Mouse (Mus musculus) lung, embryonic 14.5 days (tissue): ENCODE data around the gene Gucy2g. TPM values are rescaled to one million over a fixed set of nuclear protein-coding genes. Genes with fewer than 3 reads are reported as not detected.

Experiments used
- ATAC-seq: fragments of 200-750 bp; cut with Nextera tagmentation; 2 replicates; pipeline ENCODE4 v1.8.0; 2017; ENCODE audit warnings: mild to moderate bottlenecking, moderate TSS enrichment, moderate library complexity; ENCODE audit not compliant: insufficient read depth
- DNase-seq: peaks from one replicate; pipeline ENCODE4 v3.0.0-alpha.2; 2015
- H3K27ac ChIP-seq: fragments of 300-500 bp; sonication (generic); 2 replicates; pipeline ENCODE4 v1.5.1; 2014; ENCODE audit warnings: low read depth, mild to moderate bottlenecking, moderate library complexity
- H3K27me3 ChIP-seq: fragments of 300-500 bp; sonication (generic); 2 replicates; pipeline ENCODE4 v1.6.1; 2014; ENCODE audit warnings: low read length, control low read depth; ENCODE audit not compliant: insufficient read depth
- H3K36me3 ChIP-seq: fragments of 300-500 bp; sonication (generic); 2 replicates; pipeline ENCODE4 v1.6.1; 2014; ENCODE audit warnings: control low read depth; ENCODE audit not compliant: insufficient read depth
- H3K4me1 ChIP-seq: fragments of 300-500 bp; sonication (generic); 2 replicates; pipeline ENCODE4 v1.6.1; 2014; ENCODE audit warnings: antibody characterized with exemption, control low read depth; ENCODE audit not compliant: insufficient read depth
- H3K4me2 ChIP-seq: fragments of 300-500 bp; sonication (generic); 2 replicates; pipeline ENCODE4 v1.6.1; 2014; ENCODE audit warnings: mild to moderate bottlenecking
- H3K4me3 ChIP-seq: fragments of 300-500 bp; sonication (generic); 2 replicates; pipeline ENCODE4 v1.5.1; 2014; ENCODE audit warnings: low read depth, low read length
- H3K9ac ChIP-seq: fragments of 300-500 bp; sonication (generic); 2 replicates; pipeline ENCODE4 v1.6.1; 2014
- H3K9me3 ChIP-seq: fragments of 300-500 bp; sonication (generic); 2 replicates; pipeline ENCODE4 v1.6.1; 2016; ENCODE audit warnings: low read depth, low read length, control low read depth
- CTCF ChIP-seq: IDR thresholded peaks from 2 replicates; pipeline ENCODE4 v1.5.1; 2016; ENCODE audit warnings: antibody characterized with exemption, low read depth
- WGBS: fragments of 180-500 bp; shearing (Covaris S2); extraction: QIAGEN DNeasy Blood & Tissue Kit; methylation state at CpG from one replicate; pipeline ENCODE4 v1.1.7; 2014; 5-methylcytosine and 5-hydroxymethylcytosine counted together
- polyA plus RNA-seq: library from polyadenylated mRNA; unstranded; fragments of >200 nt; fragmentation: Nextera tagmentation; extraction: Ambion mirVana; gene quantifications from 2 replicates; pipeline ENCODE4 v1.2.1, GENCODE M21; 2014

Gene Gucy2g
- polyA plus RNA-seq, 1 experiment from 2014 or later, result not detected

DNA sequence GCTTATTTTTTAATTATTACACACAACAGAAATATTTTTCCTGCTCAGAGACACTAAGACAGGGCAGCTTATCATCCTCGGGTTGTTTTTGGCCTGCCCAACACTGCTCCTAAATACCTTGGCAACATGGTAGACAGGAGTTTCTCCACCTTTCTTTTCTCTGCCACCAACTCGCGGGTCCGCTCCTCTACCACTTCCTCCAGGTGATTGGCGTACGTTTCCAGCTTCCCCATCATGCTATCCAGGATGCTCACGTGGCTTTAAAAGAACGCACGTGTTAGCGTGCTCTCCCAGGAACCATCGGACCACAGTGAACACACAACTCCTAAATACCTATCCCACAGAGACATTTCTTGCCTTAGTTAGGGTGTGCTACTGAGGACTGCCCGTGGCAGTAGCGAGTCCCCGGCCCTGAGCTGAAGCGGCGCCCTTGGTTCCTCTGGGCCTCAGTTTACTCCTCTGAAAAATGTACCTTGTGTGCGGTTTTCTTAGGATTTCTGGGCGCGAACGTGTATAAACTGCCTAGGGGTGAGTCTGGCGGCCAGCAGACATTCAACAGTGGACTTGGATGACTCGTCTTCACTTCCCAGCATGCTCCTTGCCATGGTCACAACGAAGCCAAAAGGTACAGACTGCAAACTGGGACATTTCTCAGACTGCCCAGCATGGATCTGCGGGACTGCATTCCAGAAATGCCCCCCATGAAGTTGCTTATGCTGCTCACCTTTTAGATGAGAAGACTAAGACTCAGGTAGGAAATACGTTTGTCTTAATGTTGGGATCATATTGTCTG, 33.1 kb downstream of the Gucy2g start:
- no peak for TF ChIP-seq CTCF
- Histone ChIP-seq H3K4me3 (no peak overlapping the region), H3K4me1 (no peaks in the 10 kb centered on the region), H3K27me3 (no peaks in the 10 kb centered on the region), H3K36me3 (no peaks in the 10 kb centered on the region), H3K9me3 (no peaks in the 10 kb centered on the region), H3K4me2 (no peak overlapping the region), H3K9ac (no peak overlapping the region), H3K27ac (no peak overlapping the region)
- ATAC-seq, result no peak
- DNase-seq, result no peak
- 58% methylated on average over 25 of the region's 25 CpGs for WGBS

DNA sequence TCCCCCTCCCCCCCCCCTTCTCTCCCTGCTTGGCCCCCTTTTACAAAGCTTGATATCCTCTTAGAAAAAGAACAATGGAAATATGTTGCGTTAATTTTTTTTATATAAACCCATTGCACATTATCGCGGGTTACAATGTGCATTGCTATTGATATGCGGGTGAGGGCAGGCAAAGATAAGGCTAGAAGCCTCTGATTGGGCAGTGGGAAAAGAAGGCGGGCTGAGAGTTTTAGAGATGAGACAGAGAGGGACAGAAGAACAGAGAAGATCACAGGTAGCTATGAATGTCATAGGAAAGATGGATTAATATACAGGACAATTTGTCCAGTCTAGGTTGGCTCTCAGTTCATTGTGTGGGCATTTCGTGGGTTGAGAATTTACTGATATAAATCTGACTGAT, 33.8 kb downstream of the Gucy2g start:
- Histone ChIP-seq H3K9me3 (no peaks in the 10 kb centered on the region), H3K9ac (no peak overlapping the region), H3K4me3 (no peak overlapping the region), H3K4me2 (no peak overlapping the region), H3K36me3 (no peaks in the 10 kb centered on the region), H3K27me3 (no peaks in the 10 kb centered on the region), H3K4me1 (no peaks in the 10 kb centered on the region), H3K27ac (no peak overlapping the region)
- no peak for TF ChIP-seq CTCF
- no peak for DNase-seq
- ATAC-seq, result no peak
- WGBS, result 52% methylated on average over 6 of the region's 6 CpGs

DNA sequence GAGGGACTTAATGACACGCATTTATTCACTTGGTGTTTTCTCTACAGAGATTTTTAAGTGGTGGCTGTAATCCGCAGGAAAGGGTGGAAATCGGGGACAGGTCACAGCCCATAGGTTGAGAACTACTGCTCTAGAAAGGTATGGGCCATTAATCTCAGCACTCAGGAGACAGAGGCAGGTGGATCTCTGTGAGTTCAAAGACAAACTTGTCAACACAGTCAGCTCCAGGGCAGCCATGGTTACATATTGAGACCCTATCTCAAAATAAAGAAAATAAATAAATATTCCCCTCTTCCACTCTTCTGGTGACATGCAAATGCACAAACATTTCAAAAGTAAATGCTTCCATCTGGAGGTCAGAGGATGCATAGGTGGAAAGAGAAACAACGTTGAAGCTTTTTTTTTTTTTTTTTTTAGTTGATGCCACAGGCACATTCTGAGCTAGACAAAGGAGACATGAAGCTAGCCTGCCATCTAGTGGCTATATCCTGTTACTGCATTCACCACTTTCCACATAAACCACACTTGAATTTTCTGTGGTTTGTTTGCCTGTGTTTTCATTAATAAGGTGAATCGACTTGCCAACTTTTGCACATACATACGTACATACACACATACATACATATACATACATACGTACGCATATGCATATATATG, 34.4 kb downstream of the Gucy2g start:
- WGBS, result 33% methylated on average over 8 of the region's 8 CpGs
- peak; percentile 90 for DNase-seq
- H3K9ac ChIP-seq, result no peak overlapping the region
- no peak overlapping the region for H3K27ac ChIP-seq
- peak; percentile 35; the same call in 1 of the 2 replicates for ATAC-seq
- H3K4me2 ChIP-seq, result no peak overlapping the region
- no peaks in the 10 kb centered on the region for H3K27me3 ChIP-seq
- no peaks in the 10 kb centered on the region for H3K36me3 ChIP-seq
- no peak overlapping the region for H3K4me3 ChIP-seq
- H3K4me1 ChIP-seq, result no peaks in the 10 kb centered on the region
- peak; percentile 89 for TF ChIP-seq CTCF
- no peaks in the 10 kb centered on the region for H3K9me3 ChIP-seq

GRCm38 (mm10) chr19:55198303-55198702, 42.7 kb downstream of the Gucy2g start:
- peak; percentile 90 for TF ChIP-seq CTCF
- no peak overlapping the region for H3K9ac ChIP-seq
- DNase-seq (peak; percentile 92), ATAC-seq (peak; percentile 33; the same call in 1 of the 2 replicates)
- no peaks in the 10 kb centered on the region for H3K36me3 ChIP-seq
- H3K4me3 ChIP-seq, result no peak overlapping the region
- H3K4me2 ChIP-seq, result peak overlapping the region; percentile 12; the same call in 1 of the 2 replicates
- peaks cover 22% of the 10 kb centered on the region for H3K4me1 ChIP-seq
- H3K9me3 ChIP-seq, result no peaks in the 10 kb centered on the region
- no peak overlapping the region for H3K27ac ChIP-seq
- 37% methylated on average over 5 of the region's 5 CpGs for WGBS
- H3K27me3 ChIP-seq, result no peaks in the 10 kb centered on the region

GRCm38 (mm10) chr19:55195574-55195973, 45.5 kb downstream of the Gucy2g start:
- H3K9ac ChIP-seq, result no peak overlapping the region
- H3K4me2 ChIP-seq, result no peak overlapping the region

DNA sequence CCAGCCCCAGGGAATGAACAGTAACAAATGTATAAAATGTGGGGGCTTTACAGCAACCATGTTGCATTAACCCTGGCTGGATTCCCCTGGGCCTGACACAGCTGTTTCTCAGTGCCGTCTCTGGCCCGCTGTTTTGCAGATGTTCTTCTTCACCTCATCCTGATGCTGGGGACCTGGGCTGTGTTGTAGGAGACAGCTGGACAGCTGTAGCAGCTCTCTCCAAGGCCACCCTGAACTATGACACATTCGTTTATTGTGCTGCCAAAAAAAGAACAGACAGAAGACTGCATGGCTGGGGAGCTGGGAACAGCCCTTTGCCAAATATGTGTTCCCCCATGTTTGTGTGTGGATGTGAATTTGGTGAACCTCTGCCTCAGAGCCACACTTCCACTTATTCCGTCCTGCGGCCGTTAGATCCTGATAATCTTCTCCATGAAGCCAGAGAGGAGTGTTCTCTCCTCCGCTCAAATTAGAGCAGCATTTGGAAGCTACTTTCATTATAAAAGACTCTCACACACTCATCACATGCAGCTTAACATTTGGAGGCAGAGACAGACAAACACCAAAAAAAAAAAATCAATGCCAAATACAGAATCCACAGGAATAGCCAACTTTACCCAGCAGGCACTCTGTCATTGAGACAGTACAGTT, 46.4 kb downstream of the Gucy2g start:
- peak overlapping the region; percentile 27; the same call in 1 of the 2 replicates for H3K4me2 ChIP-seq
- peak; percentile 93 for ATAC-seq

More at GRCm38 (mm10) chr19:55195574-55195973, 45.5 kb downstream of the Gucy2g start:
- WGBS, result 66% methylated on average over 3 of the region's 3 CpGs
- TF ChIP-seq CTCF, result no peak
- Histone ChIP-seq H3K36me3 (no peaks in the 10 kb centered on the region), H3K27ac (peak overlapping the region; percentile 80), H3K9me3 (no peaks in the 10 kb centered on the region), H3K4me1 (peaks cover 33% of the 10 kb centered on the region), H3K4me3 (no peak overlapping the region), H3K27me3 (no peaks in the 10 kb centered on the region)
- ATAC-seq (no peak), DNase-seq (no peak)

More for the DNA sequence above, 46.4 kb downstream of the Gucy2g start:
- 30% methylated on average over 7 of the region's 7 CpGs for WGBS
- Histone ChIP-seq H3K36me3 (no peaks in the 10 kb centered on the region), H3K27me3 (no peaks in the 10 kb centered on the region), H3K9ac (no peak overlapping the region), H3K4me3 (no peak overlapping the region), H3K9me3 (no peaks in the 10 kb centered on the region), H3K27ac (peak overlapping the region; percentile 80), H3K4me1 (peaks cover 33% of the 10 kb centered on the region)
- no peak for TF ChIP-seq CTCF
- peak; percentile 92 for DNase-seq
